Mouse (Mus musculus) kidney, embryonic 14.5 days (tissue): Measurements from ENCODE around the gene Nxpe3. TPM values are rescaled to one million over a fixed set of nuclear protein-coding genes. Genes with fewer than 3 reads are reported as not detected.

Experiments used
- ATAC-seq: fragments of 200-750 bp; cut with Nextera tagmentation; 2 replicates; pipeline ENCODE4 v1.8.0; 2017; ENCODE audit warnings: moderate number of reproducible peaks, mild to moderate bottlenecking, moderate TSS enrichment, moderate library complexity; ENCODE audit not compliant: low FRiP score, low TSS enrichment
- H3K27ac ChIP-seq: fragments of 300-500 bp; sonication (generic); 2 replicates; pipeline ENCODE4 v1.5.1; 2014; ENCODE audit warnings: low read depth, mild to moderate bottlenecking, low read length, moderate library complexity, mixed read lengths
- H3K27me3 ChIP-seq: fragments of 300-500 bp; sonication (generic); 2 replicates; pipeline ENCODE4 v1.6.1; 2014; ENCODE audit warnings: mild to moderate bottlenecking, low read length; ENCODE audit not compliant: control insufficient read depth, insufficient read depth
- H3K36me3 ChIP-seq: fragments of 300-500 bp; sonication (generic); 2 replicates; pipeline ENCODE4 v1.6.1; 2014; ENCODE audit warnings: low read length, mixed read lengths; ENCODE audit not compliant: control insufficient read depth, insufficient read depth
- H3K4me1 ChIP-seq: fragments of 300-500 bp; sonication (generic); 2 replicates; pipeline ENCODE4 v1.6.1; 2014; ENCODE audit warnings: low read length, mixed read lengths; ENCODE audit not compliant: control insufficient read depth, insufficient read depth
- H3K4me2 ChIP-seq: fragments of 300-500 bp; sonication (generic); replicated peaks from 2 replicates; pipeline ENCODE4 v1.6.1; 2014; ENCODE audit warnings: low read depth, mild to moderate bottlenecking, low read length
- H3K4me3 ChIP-seq: fragments of 300-500 bp; sonication (generic); 2 replicates; pipeline ENCODE4 v1.5.1; 2014; ENCODE audit warnings: mild to moderate bottlenecking, low read length
- H3K9ac ChIP-seq: fragments of 300-500 bp; sonication (generic); 2 replicates; pipeline ENCODE4 v1.6.1; 2014; ENCODE audit warnings: low read depth, mild to moderate bottlenecking, low read length, moderate library complexity
- H3K9me3 ChIP-seq: fragments of 300-500 bp; sonication (generic); 2 replicates; pipeline ENCODE4 v1.6.1; 2016; ENCODE audit warnings: low read length; ENCODE audit not compliant: control insufficient read depth
- WGBS: fragments of 180-500 bp; shearing (Covaris S2); extraction: QIAGEN DNeasy Blood & Tissue Kit; methylation state at CpG from one replicate; pipeline ENCODE4 v1.1.7; 2014; 5-methylcytosine and 5-hydroxymethylcytosine counted together
- polyA plus RNA-seq: library from polyadenylated mRNA; unstranded; fragments of >200 nt; fragmentation: Nextera tagmentation; extraction: Ambion mirVana; gene quantifications from 2 replicates; pipeline ENCODE4 v1.2.1, GENCODE M21; 2014

The Nxpe3 gene
- 1.1 and 1.3 TPM in 2 replicates for polyA plus RNA-seq

GRCm38 (mm10) chr16:55894893-55895650 is at the start of gene Nxpe3:
Nxpe3 (minus strand) TSS chr16:55895285.
- Histone ChIP-seq H3K36me3 (no peaks in the 10 kb centered on the region), H3K4me1 (peaks cover 4% of the 10 kb centered on the region; the same call in 1 of the 2 replicates), H3K27ac (peak within 1 kb of the TSS; percentile 78), H3K4me3 (peak within 1 kb of the TSS; percentile 74), H3K27me3 (no peaks in the 10 kb centered on the region), H3K4me2 (peak within 1 kb of the TSS; percentile 87), H3K9ac (peak within 1 kb of the TSS; percentile 75), H3K9me3 (no peaks in the 10 kb centered on the region)
- WGBS = under 1% methylated on average over 64 of the region's 74 CpGs
- ATAC-seq = peak; percentile 96

- 95% methylated on average over 4 of the region's 4 CpGs for WGBS
- Histone ChIP-seq H3K4me3 (no peak overlapping the region), H3K27ac (no peak overlapping the region), H3K9me3 (no peaks in the 10 kb centered on the region), H3K36me3 (no peaks in the 10 kb centered on the region), H3K4me2 (no peak overlapping the region), H3K9ac (no peak overlapping the region), H3K4me1 (no peaks in the 10 kb centered on the region), H3K27me3 (no peaks in the 10 kb centered on the region)
- ATAC-seq = no peak
Measured at GRCm38 (mm10) chr16:55940781-55941180, 45.7 kb upstream of the Nxpe3 start.

GRCm38 (mm10) chr16:55939703-55940102 is 44.6 kb upstream of the Nxpe3 start:
- ATAC-seq = peak; percentile 51; the same call in 1 of the 2 replicates
- no peaks in the 10 kb centered on the region for H3K9me3 ChIP-seq
- no peak overlapping the region for H3K9ac ChIP-seq
- no peaks in the 10 kb centered on the region for H3K36me3 ChIP-seq
- H3K4me2 ChIP-seq = no peak overlapping the region
- WGBS = 80% methylated on average over 6 of the region's 6 CpGs
- no peaks in the 10 kb centered on the region for H3K27me3 ChIP-seq
- H3K27ac ChIP-seq = no peak overlapping the region
- H3K4me3 ChIP-seq = no peak overlapping the region
- H3K4me1 ChIP-seq = no peaks in the 10 kb centered on the region

- H3K9ac ChIP-seq = no peak overlapping the region
- no peak for ATAC-seq
- H3K4me2 ChIP-seq = no peak overlapping the region
- no peaks in the 10 kb centered on the region for H3K4me1 ChIP-seq
- H3K27me3 ChIP-seq = no peaks in the 10 kb centered on the region
- no peaks in the 10 kb centered on the region for H3K9me3 ChIP-seq
- no peak overlapping the region for H3K27ac ChIP-seq
- H3K4me3 ChIP-seq = no peak overlapping the region
- no peaks in the 10 kb centered on the region for H3K36me3 ChIP-seq
- WGBS = 84% methylated on average over 4 of the region's 4 CpGs
Measured at GRCm38 (mm10) chr16:55938761-55939160, 43.7 kb upstream of the Nxpe3 start.

- peak within 1 kb of the TSS; percentile 65 for H3K4me2 ChIP-seq
- no peaks in the 10 kb centered on the region for H3K9me3 ChIP-seq
- WGBS = under 1% methylated on average over 24 of the region's 24 CpGs
- peak; percentile 99 for ATAC-seq
- peaks cover 2% of the 10 kb centered on the region; the same call in 1 of the 2 replicates for H3K36me3 ChIP-seq
- peak within 1 kb of the TSS; percentile 77 for H3K4me3 ChIP-seq
- 0 out of 2 replicates have a peak, but pooled peaks cover 3% of the 10 kb centered on the region for H3K4me1 ChIP-seq
- H3K27ac ChIP-seq = peak within 1 kb of the TSS; percentile 13; the same call in 1 of the 2 replicates
- H3K27me3 ChIP-seq = no peaks in the 10 kb centered on the region
- peak within 1 kb of the TSS; percentile 67 for H3K9ac ChIP-seq
Measured at GRCm38 (mm10) chr16:55934453-55935037, 39.5 kb upstream of the Nxpe3 start, which contains the start of gene Cep97. Cep97 (minus strand) TSS chr16:55934855.

- Histone ChIP-seq H3K9ac (peak overlapping the region; percentile 67), H3K27me3 (no peaks in the 10 kb centered on the region), H3K27ac (peak overlapping the region; percentile 13; the same call in 1 of the 2 replicates), H3K4me1 (0 out of 2 replicates have a peak, but pooled peaks cover 3% of the 10 kb centered on the region), H3K9me3 (no peaks in the 10 kb centered on the region), H3K4me2 (peak overlapping the region; percentile 65), H3K36me3 (peaks cover 4% of the 10 kb centered on the region; the same call in 1 of the 2 replicates), H3K4me3 (peak overlapping the region; percentile 77)
- ATAC-seq = peak; percentile 58
- WGBS = under 1% methylated on average over 32 of the region's 32 CpGs
Measured at GRCm38 (mm10) chr16:55933681-55934343, 38.7 kb upstream of the Nxpe3 start.

GRCm38 (mm10) chr16:55924010-55924409 is 28.9 kb upstream of the Nxpe3 start:
- H3K27ac ChIP-seq = no peak overlapping the region
- H3K4me3 ChIP-seq = no peak overlapping the region
- no peak overlapping the region for H3K9ac ChIP-seq
- peaks cover 29% of the 10 kb centered on the region for H3K36me3 ChIP-seq
- H3K4me1 ChIP-seq = no peaks in the 10 kb centered on the region
- H3K9me3 ChIP-seq = no peaks in the 10 kb centered on the region
- no peak overlapping the region for H3K4me2 ChIP-seq
- H3K27me3 ChIP-seq = no peaks in the 10 kb centered on the region
- ATAC-seq = no peak
- 90% methylated on average over 4 of the region's 4 CpGs for WGBS

GRCm38 (mm10) chr16:55922079-55922478 is 27.0 kb upstream of the Nxpe3 start:
- ATAC-seq = no peak
- no peaks in the 10 kb centered on the region for H3K4me1 ChIP-seq
- H3K27me3 ChIP-seq = no peaks in the 10 kb centered on the region
- peaks cover 30% of the 10 kb centered on the region for H3K36me3 ChIP-seq
- H3K4me3 ChIP-seq = no peak overlapping the region
- H3K27ac ChIP-seq = no peak overlapping the region
- 93% methylated on average over 10 of the region's 10 CpGs for WGBS
- H3K9me3 ChIP-seq = no peaks in the 10 kb centered on the region
- H3K4me2 ChIP-seq = no peak overlapping the region
- H3K9ac ChIP-seq = no peak overlapping the region
